Mouse (Mus musculus): ENCODE measurements around the gene Sin3b.
A peak's percentile ranks its signal among the peaks of the same experiment; 100 is the strongest.
"Not testable (repeated sequence)": the region's sequence is repeated elsewhere in the genome, so short reads cannot be mapped to it uniquely, and the experiment has no call there.

The Sin3b gene

GRCm38 (mm10) chr8:72722769-72723650 is at the start of gene Sin3b:
Gene Sin3b (plus strand): TSS chr8:72723285.
- peak; percentile 97 for DNase-seq

GRCm38 (mm10) chr8:72674184-72674583 is 48.9 kb upstream of the Sin3b start:
- DNase-seq: no peak

- DNase-seq: no peak
These were observed 46.6 kb upstream of the Sin3b start for GRCm38 (mm10) chr8:72676436-72676835.

GRCm38 (mm10) chr8:72676844-72677243 is 46.2 kb upstream of the Sin3b start:
- not testable (repeated sequence) for DNase-seq

DNA sequence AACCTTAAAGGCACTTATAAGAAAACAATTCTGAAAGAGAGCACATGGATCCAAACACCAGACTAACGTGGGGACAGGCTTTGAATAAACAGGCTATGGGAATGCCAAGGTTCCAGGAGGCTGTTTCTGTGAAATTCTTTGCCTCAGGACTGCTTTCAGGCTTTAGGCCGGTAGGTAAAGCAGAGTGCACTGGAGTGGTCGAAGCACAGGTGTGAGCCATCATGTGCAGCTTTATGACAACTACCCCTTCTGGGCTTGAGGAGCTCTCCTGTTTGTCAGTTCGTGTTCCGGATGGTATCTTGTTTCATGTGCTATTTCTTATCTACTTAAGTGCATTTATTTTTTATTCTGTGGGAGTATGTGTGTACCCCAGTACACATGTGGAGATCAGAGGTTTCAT is 45.8 kb upstream of the Sin3b start:
- DNase-seq: no peak

DNA sequence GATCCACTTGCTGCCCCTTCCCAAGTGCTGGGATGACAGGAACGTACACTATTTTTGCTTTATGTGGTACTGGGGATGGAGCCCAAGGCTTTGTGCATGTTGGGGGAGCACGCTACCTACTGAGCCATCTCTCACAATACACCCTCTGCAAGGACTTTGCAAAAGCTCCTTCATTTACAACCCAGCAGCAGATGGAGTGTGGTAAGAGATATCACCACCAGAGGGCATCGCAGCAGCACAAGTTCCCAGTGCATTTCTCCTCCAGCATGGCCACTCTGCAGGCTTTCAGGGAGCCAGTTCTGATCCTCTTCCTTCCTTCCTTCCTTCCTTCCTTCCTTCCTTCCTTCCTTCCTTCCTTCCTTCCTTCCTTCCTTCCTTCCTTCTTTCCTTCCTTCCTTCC is 43.0 kb upstream of the Sin3b start:
- peak; percentile 81 for DNase-seq

DNA sequence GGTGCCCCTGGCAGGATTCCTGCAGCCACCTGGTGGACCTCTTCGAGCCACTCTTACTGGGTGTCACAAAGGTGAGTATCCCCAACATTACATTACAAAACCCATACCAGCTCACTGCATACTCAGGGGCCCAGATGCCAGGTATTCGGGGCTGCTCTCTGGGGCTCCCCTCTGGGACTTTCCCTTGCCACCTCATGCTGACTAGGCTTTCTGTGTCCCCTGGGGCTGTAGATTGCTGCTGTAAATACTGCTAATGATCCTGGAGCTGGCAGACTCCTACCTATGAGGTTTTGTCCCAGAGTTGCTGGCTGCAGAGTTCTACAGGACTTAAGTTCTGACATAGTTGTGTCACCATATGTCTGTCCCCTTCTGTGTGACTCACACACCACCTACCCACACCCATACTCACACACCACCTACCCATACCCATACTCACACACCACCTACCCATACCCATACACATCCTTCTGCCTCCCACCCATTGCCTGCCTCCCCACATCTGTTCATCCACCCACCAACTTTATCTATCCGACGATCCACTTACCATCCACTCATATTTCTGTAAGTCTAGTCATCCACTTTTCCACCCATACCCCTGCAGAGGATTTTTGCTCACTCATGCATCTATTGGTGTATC is 40.9 kb upstream of the Sin3b start:
- no peak for DNase-seq

DNA sequence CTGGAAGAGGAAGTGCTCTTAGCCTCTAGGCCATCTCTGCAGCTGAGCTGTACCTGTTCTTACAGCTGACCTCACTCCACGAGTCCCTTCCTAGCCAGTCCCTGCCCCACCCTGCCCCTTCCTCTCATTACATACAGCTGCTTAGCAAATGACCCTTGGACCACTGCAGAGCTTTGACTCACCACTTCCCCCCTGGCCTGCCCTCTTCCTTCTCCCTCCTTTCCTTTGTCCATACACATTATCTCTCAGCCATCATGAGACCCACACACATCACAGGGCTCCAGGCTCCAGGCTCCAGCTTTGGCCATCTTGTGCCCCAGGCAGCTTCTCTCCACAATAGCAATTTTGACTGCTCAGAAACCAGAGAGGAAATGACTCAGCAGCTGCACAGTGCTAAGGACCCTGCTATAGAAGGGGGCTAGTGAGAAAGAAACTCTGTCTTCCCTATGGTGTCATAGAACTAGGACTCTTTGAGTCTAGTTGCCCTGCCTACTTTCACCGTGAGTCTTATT is 40.0 kb upstream of the Sin3b start:
- no peak for DNase-seq

GRCm38 (mm10) chr8:72683572-72684099 is 39.4 kb upstream of the Sin3b start:
- DNase-seq: not testable (repeated sequence)

DNA sequence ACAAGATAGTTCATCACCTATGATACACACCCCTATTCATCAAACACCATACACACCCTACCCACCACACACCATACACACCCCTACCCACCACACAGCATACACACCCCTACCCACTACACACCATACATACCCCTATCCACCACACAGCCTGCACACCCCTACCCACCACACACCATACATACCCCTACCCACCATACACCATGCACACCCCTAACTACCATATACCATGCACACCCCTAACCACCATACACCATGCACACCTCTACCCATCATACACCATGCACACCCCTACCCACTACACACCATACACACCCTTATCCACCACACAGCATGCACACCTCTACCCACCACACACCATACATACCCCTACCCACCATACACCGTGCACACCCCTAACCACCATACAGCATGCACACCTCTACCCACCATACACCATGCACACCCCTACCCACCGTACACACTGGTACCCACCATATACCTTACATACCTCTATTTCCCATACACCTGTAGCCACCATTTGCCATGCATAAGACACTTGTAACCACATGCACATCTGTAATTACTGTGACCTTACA is 24.6 kb upstream of the Sin3b start:
- DNase-seq: no peak

DNA sequence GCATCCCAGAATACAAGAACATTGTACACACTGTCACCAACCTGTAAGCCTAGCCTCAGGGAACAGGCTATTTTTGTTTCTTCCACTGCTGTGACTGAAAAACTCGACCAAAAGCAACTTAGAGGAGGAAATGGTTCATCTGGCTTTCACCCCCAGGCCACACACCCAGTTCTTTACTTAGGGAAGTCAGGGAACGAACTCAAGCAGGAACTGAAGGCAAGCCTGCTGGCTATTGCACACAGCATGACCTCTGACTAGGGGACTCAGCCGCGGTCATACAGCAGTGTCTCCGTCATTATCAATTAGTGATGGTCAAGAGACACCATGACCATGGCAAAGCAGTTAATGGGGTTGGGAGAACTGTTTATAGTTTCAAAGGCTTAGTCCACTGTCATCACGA is 10.5 kb upstream of the Sin3b start:
- DNase-seq: peak; percentile 15

DNA sequence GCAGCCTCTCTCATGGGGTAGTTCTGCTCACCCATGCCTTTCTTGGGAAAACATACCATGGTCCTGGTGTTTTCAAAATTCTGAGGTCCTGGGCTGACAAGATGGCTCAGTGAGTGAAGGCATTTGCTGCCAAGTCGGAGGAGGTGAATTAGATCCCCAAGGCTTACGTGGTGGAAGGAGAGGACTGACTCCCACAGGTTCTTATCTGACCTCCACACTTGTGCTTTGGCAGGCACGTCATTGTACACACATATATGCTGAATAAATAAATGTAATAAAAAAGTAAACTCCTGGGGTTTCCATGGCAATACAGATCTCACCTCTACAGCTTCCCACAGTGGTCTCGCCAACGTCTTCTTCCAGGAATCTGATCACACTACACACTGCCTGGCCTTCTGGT is 6.5 kb upstream of the Sin3b start:
- DNase-seq: no peak

DNA sequence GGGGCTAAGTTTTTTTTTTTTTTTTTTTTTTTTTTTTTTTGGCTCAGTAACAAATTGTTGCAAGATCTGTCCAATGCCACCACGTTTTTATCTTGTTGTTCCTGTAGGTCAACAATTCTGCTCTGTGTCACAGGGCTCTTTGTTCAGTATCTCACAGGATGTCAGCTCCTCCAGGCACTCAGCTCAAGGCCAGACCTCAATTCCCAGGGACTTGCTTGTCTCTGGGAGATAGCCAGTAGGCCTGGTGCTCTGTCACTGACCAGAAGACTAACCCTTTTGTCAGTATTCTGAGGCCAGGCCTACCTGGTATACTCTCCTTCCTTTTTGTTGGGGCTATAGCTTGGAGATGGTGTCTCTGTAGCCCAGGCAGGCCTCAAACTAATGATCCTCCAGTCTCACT is 2.5 kb upstream of the Sin3b start:
- DNase-seq: no peak

- no peak for DNase-seq
These were observed 541 bp downstream of the Sin3b start for GRCm38 (mm10) chr8:72723651-72724001.

DNA sequence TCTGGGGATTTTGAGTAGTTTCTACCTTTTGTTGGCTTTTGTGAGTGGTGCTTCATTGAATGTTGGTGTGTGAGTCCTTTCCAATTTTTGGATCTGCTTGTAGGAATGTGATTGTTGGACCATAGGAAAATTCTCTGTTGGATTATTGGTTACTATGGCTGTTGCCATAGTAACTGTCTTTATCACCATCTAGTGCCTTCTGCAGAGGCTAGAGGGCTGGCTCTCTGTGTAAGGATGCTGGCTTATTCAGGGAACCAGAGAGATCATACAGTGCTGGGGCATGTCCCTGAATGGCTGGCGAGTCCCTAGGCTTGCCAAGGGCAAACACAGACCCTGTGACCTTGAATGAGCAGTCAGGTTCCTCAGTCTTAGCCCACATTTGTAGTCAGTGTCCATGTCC is 5.6 kb downstream of the Sin3b start:
- no peak for DNase-seq

- no peak for DNase-seq
These were observed 11.9 kb downstream of the Sin3b start for GRCm38 (mm10) chr8:72735001-72735400.

GRCm38 (mm10) chr8:72736868-72737267 is 13.8 kb downstream of the Sin3b start:
- DNase-seq: peak; percentile 33

- peak; percentile 67 for DNase-seq
These were observed 23.0 kb downstream of the Sin3b start for GRCm38 (mm10) chr8:72746061-72746460.

DNA sequence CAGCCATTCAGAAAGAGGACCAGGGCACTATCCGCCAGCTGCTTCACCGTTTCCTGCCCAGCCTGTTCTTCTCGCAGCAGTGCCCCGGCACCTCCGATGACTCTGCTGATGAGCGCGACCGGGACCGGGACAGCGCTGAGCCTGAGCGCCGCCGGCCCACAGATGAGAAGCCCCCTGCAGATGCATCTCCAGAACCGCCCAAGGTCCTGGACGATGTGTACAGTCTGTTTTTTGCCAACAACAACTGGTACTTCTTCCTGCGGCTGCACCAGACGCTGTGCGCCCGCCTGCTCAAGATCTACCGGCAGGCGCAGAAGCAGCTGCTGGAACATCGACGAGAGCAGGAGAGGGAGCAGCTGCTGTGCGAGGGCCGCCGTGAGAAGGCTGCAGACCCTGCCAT is 26.8 kb downstream of the Sin3b start:
- no peak for DNase-seq

DNA sequence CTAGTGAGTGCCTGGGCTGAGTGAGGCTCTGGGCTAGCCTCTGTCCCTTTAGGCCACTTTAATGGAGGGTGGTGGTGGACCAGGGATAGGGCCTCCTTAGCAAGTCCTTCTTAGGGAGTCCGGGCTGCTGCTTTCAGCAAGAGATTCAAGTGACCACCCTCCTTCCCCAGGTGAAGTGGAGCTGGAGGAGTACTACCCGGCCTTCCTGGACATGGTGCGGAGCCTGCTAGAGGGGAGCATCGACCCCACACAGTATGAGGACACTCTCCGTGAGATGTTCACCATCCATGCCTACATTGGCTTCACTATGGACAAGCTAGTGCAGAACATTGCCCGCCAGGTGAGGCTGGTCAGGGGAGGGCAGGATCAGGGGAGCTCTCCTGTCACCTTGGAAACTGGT is 27.2 kb downstream of the Sin3b start:
- DNase-seq: no peak

- no peak for DNase-seq
These were observed 28.0 kb downstream of the Sin3b start for GRCm38 (mm10) chr8:72751126-72751525.

GRCm38 (mm10) chr8:72752289-72752688 is 29.2 kb downstream of the Sin3b start:
- DNase-seq: no peak

DNA sequence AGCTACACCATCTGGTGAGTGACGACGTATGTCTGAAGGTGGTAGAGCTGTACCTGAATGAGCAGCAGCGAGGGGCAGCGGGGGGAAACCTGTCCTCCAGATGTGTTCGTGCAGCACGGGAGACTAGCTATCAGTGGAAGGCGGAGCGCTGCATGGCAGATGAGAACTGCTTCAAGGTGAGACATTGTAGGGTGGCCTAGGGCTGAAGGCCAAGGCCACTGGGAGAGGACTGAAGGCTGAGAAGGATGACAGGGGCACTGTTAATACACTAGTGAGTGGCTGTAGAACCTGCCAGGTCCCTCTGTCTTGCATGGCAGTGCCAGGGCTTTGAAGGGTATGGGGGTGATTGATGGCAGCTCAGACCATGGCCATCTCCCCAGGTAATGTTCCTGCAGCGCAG is 30.1 kb downstream of the Sin3b start:
- DNase-seq: no peak

DNA sequence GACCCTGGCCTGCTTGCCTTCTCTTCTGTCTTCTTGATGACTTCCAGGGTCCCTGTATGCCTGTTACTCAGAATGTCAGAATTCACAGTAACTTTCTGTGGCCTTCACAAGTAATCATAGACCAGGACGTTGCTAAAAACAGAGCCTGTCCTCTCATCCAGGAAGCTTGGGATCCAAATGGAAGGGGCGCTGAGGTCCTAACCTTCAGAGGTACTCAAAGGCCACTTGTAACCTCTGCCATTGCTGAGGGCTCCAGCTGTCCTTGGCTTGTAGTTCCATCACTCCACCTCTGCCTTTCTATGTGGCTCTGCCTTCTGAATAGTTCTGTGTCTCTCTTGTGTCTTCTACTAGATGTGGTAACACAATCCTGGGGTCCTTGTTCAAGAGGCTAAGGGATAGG is 30.7 kb downstream of the Sin3b start:
- no peak for DNase-seq
